Mouse (Mus musculus) embryonic facial prominence, embryonic 14.5 days (tissue): ENCODE measurements at regions not wholly inside any gene's neighbourhood (a gene's known extent, or its start where the extent isn't known, plus 50 kb on each side); places are given as distances from the start of the nearest gene placed in this dataset.

Experiments
- ATAC-seq: fragments of 200-750 bp; cut with Nextera tagmentation; 2 replicates; pipeline ENCODE4 v1.8.0; 2017; ENCODE audit warnings: low read depth, moderate number of reproducible peaks, moderate TSS enrichment
- DNase-seq: peaks from one replicate; pipeline ENCODE4 v3.0.0-alpha.2; 2015; ENCODE audit warnings: low spot score
- H3K27ac ChIP-seq: fragments of 300-500 bp; sonication (generic); replicated peaks from 2 replicates; pipeline ENCODE4 v1.5.1; 2014; ENCODE audit warnings: low read depth, mild to moderate bottlenecking, low read length, moderate library complexity
- H3K27me3 ChIP-seq: fragments of 300-500 bp; sonication (generic); replicated peaks from 2 replicates; pipeline ENCODE4 v1.6.1; 2014; ENCODE audit warnings: low read length; ENCODE audit not compliant: control insufficient read depth, insufficient read depth
- H3K36me3 ChIP-seq: fragments of 300-500 bp; sonication (generic); 2 replicates; pipeline ENCODE4 v1.6.1; 2014; ENCODE audit warnings: low read length, mixed read lengths; ENCODE audit not compliant: control insufficient read depth, insufficient read depth
- H3K4me1 ChIP-seq: fragments of 300-500 bp; sonication (generic); 2 replicates; pipeline ENCODE4 v1.6.1; 2014; ENCODE audit warnings: antibody characterized with exemption, low read length; ENCODE audit not compliant: control insufficient read depth, insufficient read depth
- H3K4me2 ChIP-seq: fragments of 300-500 bp; sonication (generic); 2 replicates; pipeline ENCODE4 v1.6.1; 2014; ENCODE audit warnings: low read depth, mild to moderate bottlenecking, low read length, moderate library complexity, mixed read lengths
- H3K4me3 ChIP-seq: fragments of 300-500 bp; sonication (generic); 2 replicates; pipeline ENCODE4 v1.5.1; 2014; ENCODE audit warnings: low read depth, mild to moderate bottlenecking, low read length
- H3K9ac ChIP-seq: fragments of 300-500 bp; sonication (generic); 2 replicates; pipeline ENCODE4 v1.6.1; 2014; ENCODE audit warnings: low read depth, mild to moderate bottlenecking, low read length, moderate library complexity, mixed read lengths
- H3K9me3 ChIP-seq: fragments of 300-500 bp; sonication (generic); 2 replicates; pipeline ENCODE4 v1.6.1; 2016; ENCODE audit warnings: low read length; ENCODE audit not compliant: control insufficient read depth
- WGBS: fragments of 180-500 bp; shearing (Covaris S2); extraction: QIAGEN DNeasy Blood & Tissue Kit; methylation state at CpG from one replicate; pipeline ENCODE4 v1.1.7; 2014; 5-methylcytosine and 5-hydroxymethylcytosine counted together

DNA sequence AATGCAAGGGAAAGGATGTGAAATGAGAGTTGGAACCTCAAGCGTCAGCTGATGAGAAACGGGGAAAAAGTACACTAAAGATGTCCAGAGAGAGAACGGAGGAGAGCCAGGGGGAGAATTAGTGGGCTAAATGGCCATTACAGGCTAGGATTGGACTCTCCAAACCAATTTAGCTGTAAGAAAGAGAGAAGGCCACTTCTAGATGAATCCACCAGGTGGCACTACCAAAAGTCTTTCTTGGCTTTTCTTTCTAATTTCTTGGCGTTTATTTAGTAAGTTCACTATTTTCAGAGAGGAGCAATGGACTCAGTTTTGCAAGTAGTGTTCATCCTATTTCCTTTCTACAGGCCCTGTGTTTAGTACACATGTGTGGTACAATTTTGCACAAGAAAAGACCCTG is 97.6 kb downstream of the Arrdc4 start:
- Histone ChIP-seq H3K27ac (no peak overlapping the region), H3K4me2 (no peak overlapping the region), H3K9me3 (peaks cover 11% of the 10 kb centered on the region), H3K27me3 (no peaks in the 10 kb centered on the region), H3K36me3 (no peaks in the 10 kb centered on the region), H3K9ac (no peak overlapping the region), H3K4me3 (no peak overlapping the region), H3K4me1 (no peaks in the 10 kb centered on the region)
- no peak for ATAC-seq
- no peak for DNase-seq
- WGBS, result 75% methylated on average over 4 of the region's 4 CpGs

DNA sequence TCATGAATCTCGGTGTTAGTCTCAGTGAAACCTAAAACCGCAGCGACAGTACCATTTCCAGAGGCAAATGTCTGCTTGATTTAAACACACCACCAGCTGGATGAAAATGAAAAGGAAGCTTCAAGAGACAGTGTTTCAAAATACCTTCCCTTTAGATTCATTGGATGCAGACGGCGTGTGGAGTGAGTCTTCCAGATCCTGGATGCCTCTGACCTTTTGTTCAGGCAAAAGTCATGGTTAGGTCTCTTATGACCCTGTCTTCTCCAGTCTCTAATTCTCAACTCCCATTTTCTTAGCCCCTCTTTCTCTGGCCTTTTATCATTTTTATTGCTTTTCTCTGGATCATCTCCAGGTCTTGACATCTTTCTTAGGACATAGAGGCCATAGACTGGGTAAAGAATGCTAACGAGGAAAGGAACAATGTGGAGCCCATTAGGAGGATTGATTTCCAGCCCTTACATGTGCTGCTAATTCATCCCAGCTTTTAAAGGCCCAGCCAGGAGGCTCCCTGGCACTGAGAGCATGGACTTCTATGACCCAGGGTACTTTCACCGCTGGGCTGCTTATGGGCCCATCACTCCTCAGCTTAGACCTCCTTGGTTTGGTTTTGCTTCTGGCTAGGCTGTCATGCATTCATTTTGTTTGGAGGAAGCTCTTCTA is 111.4 kb downstream of the Arrdc4 start:
- no peaks in the 10 kb centered on the region for H3K36me3 ChIP-seq
- H3K9ac ChIP-seq, result no peak overlapping the region
- no peaks in the 10 kb centered on the region for H3K9me3 ChIP-seq
- H3K27ac ChIP-seq, result no peak overlapping the region
- ATAC-seq (no peak), DNase-seq (no peak)
- H3K4me3 ChIP-seq, result no peak overlapping the region
- H3K4me1 ChIP-seq, result 0 out of 2 replicates have a peak, but pooled peaks cover 5% of the 10 kb centered on the region
- H3K27me3 ChIP-seq, result no peaks in the 10 kb centered on the region
- WGBS, result 56% methylated on average over 7 of the region's 7 CpGs
- no peak overlapping the region for H3K4me2 ChIP-seq

DNA sequence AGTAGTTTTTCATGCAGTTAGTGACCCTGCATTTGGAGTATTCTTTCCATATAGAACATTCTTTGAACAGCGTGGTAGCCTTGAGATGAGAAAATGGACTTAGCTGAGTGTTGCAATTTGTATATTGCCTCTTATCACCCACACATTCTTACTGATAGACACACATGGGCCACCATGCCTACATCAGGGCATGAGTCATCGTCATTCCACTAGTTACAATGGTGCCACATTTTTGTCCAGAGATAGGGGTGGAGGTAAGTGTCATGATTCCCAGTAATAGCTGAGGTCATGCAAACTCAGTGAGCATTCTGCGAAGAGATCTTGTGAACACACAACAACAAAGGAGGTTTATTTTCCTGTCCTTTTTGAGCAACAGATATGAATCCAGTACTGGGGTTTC is 128.0 kb downstream of the Arrdc4 start:
- Histone ChIP-seq H3K4me3 (no peak overlapping the region), H3K27me3 (no peaks in the 10 kb centered on the region), H3K36me3 (no peaks in the 10 kb centered on the region), H3K9ac (no peak overlapping the region), H3K4me1 (no peaks in the 10 kb centered on the region), H3K9me3 (no peaks in the 10 kb centered on the region), H3K4me2 (no peak overlapping the region), H3K27ac (no peak overlapping the region)
- DNase-seq (no peak), ATAC-seq (no peak)
- WGBS, result 96% methylated on average over 3 of the region's 3 CpGs

DNA sequence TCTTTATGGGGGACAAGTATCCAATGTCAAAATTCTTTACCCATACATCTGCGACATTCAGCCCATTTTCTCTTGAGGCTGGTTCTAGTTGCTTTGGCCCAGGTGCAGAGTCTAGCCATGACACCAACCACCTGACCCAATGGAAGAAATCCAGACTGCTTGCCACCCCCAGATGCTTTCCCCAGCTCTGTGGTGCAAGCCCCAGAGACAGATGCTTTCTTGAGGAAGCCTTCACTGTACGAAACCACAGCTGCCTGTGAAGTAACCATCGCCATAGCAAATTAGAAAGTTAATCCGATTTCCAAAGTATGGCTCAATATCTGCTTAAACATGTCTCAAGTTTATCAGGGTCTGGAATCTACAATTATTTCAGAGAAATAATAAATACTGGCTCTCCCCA is 138.5 kb downstream of the Arrdc4 start:
- no peaks in the 10 kb centered on the region for H3K27me3 ChIP-seq
- no peak overlapping the region for H3K27ac ChIP-seq
- H3K4me2 ChIP-seq, result no peak overlapping the region
- H3K36me3 ChIP-seq, result no peaks in the 10 kb centered on the region
- WGBS, result 73% methylated on average over 4 of the region's 4 CpGs
- H3K9ac ChIP-seq, result no peak overlapping the region
- no peak overlapping the region for H3K4me3 ChIP-seq
- H3K9me3 ChIP-seq, result no peaks in the 10 kb centered on the region
- no peak for ATAC-seq
- no peak for DNase-seq
- H3K4me1 ChIP-seq, result no peaks in the 10 kb centered on the region

DNA sequence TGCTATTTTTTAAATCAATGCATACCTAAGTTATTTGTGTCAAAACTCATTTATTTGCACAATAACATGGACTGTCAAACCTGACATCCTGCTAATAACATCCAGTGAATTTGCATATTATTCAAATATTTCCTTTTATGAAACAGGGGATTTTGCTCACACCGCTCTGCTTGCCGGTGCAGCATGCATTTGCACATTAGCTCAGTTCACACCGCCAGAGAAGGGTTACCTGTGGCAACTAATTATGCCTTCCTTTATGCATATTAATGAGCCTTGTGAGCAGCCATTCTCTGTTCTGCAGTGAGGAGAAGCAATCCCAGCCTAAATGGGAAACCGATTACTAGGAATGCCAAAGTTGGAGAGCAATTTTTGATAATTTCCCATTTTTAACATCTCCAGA is 141.9 kb downstream of the Arrdc4 start:
- Histone ChIP-seq H3K36me3 (no peaks in the 10 kb centered on the region), H3K9ac (no peak overlapping the region), H3K9me3 (no peaks in the 10 kb centered on the region), H3K27me3 (no peaks in the 10 kb centered on the region; the same call in 1 of the 2 replicates), H3K4me2 (no peak overlapping the region), H3K27ac (no peak overlapping the region), H3K4me3 (no peak overlapping the region), H3K4me1 (no peaks in the 10 kb centered on the region)
- DNase-seq, result no peak
- 81% methylated on average over 4 of the region's 4 CpGs for WGBS
- ATAC-seq, result no peak

DNA sequence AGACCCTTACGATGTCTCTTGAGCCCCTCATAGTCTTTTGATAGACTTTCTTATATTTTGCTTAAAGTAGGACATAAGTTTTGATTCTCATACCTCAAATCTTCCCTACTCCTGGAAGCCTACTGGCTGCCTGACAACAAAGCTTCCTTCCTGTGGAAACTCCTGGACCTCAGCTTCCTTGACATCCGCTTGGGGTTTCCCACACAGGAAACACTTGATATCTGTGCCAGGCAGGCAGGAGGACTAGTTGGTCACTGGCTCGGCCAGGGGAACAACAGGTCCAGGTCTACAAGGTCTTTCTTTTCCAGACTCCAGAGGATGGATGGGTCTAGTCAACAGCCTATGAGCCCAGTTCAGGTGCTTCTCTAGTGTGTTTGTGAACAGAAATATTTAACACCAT is 142.8 kb downstream of the Arrdc4 start:
- Histone ChIP-seq H3K9me3 (no peaks in the 10 kb centered on the region), H3K27me3 (no peaks in the 10 kb centered on the region; the same call in 1 of the 2 replicates), H3K4me2 (no peak overlapping the region), H3K4me1 (no peaks in the 10 kb centered on the region), H3K4me3 (no peak overlapping the region), H3K36me3 (no peaks in the 10 kb centered on the region), H3K9ac (no peak overlapping the region), H3K27ac (no peak overlapping the region)
- WGBS, result 84% methylated on average over 3 of the region's 3 CpGs
- DNase-seq (peak; percentile 5), ATAC-seq (no peak)

DNA sequence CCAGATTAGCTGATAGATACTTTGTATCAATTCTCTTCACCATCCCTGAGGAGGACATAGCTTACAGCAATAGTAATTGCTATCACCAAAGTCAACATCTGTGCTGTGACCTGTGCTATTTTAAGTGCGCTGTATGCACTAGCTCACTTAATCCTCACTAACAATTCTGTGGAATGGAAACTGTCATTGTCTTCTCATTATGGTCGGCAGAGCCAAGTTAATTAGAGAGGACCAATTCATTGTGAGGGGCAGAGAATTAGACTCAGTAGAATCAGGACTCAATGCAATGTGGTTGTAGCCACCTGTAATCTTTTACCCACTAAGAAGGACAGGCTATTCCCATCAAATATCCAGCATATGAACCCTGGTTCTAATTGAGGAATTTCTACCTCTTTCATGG is 145.3 kb downstream of the Arrdc4 start:
- no peaks in the 10 kb centered on the region for H3K36me3 ChIP-seq
- no peak overlapping the region for H3K4me3 ChIP-seq
- no peak for DNase-seq
- no peak overlapping the region for H3K4me2 ChIP-seq
- no peak overlapping the region for H3K9ac ChIP-seq
- no peaks in the 10 kb centered on the region; the same call in 1 of the 2 replicates for H3K27me3 ChIP-seq
- no peaks in the 10 kb centered on the region for H3K4me1 ChIP-seq
- ATAC-seq, result no peak
- no peak overlapping the region for H3K27ac ChIP-seq
- no peaks in the 10 kb centered on the region for H3K9me3 ChIP-seq
- WGBS, result 57% methylated on average over 2 of the region's 2 CpGs

DNA sequence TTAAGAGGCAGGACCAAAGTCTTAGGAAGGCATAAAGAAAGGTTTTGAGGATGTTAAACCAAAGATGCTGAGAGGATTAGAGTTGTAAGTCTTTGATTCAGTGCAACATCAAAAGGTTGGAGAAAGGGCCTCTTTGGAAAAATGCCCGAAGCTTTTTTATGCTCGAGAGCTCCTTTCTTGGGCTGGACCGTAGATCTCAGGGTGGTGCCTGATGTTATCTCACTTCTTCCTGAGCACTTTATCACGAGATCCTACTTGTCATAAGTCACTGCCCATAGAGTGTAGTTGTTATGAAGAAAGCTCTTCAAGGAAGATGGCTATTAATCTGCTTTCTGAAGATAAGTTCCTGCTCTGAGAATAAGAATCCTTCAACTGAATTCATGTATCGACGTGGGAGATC is 147.0 kb downstream of the Arrdc4 start:
- H3K4me1 ChIP-seq, result no peaks in the 10 kb centered on the region
- H3K27ac ChIP-seq, result no peak overlapping the region
- H3K4me3 ChIP-seq, result no peak overlapping the region
- no peaks in the 10 kb centered on the region; the same call in 1 of the 2 replicates for H3K27me3 ChIP-seq
- H3K36me3 ChIP-seq, result no peaks in the 10 kb centered on the region
- ATAC-seq, result no peak
- no peak for DNase-seq
- no peaks in the 10 kb centered on the region for H3K9me3 ChIP-seq
- no peak overlapping the region for H3K9ac ChIP-seq
- no peak overlapping the region for H3K4me2 ChIP-seq
- 70% methylated on average over 6 of the region's 6 CpGs for WGBS

DNA sequence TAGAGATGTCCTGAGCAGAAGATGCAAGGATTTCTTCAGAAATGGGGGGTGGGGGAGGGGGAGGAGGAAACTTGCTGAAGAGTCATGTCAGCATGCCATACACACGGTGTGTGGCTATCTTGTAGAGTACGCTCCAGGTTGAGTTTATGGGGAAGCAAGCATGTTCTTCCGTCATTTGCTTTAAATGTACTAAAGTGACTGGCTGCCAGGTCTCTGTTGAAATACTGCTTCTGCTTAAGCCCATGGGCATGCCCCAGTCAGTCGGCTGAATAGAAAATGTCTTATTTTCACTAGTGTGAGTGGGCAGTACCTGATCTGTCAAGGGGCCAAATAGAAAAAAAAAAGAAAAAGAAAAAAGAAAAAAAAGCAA is 155.0 kb downstream of the Arrdc4 start:
- 55% methylated on average over 4 of the region's 4 CpGs for WGBS
- H3K27me3 ChIP-seq, result no peaks in the 10 kb centered on the region
- H3K27ac ChIP-seq, result no peak overlapping the region
- H3K4me1 ChIP-seq, result no peaks in the 10 kb centered on the region
- no peak for DNase-seq
- no peaks in the 10 kb centered on the region for H3K9me3 ChIP-seq
- H3K4me2 ChIP-seq, result peak overlapping the region; percentile 19; the same call in 1 of the 2 replicates
- no peaks in the 10 kb centered on the region for H3K36me3 ChIP-seq
- no peak overlapping the region for H3K9ac ChIP-seq
- ATAC-seq, result no peak
- no peak overlapping the region for H3K4me3 ChIP-seq
